Mouse (Mus musculus): ENCODE results near the gene Pkmyt1.

DNA sequence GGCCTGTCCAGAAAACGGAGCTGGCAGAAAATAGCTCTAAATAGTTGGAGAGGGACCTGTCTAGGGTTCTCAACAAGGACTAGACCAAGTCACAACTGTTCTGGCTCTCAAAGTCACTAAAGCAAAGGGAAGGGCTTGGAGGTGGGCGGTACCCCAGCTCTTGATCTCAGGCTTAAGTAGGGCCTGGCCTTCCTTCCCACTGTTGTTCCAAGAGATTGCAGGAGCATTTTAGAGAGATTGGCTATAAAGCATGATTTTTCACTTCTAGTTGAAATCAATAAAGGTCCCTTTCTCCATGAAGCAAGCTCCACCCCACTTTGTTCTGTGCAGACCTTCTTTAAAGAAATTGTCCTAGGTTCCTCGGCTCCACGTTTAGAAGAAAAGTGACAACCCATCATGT is 659 bp upstream of the Pkmyt1 start:
- no peak for TF ChIP-seq GATA1 (IDR thresholded peaks at IDR 0.05; ENCODE audit: low read length)
- TF ChIP-seq TAL1 (IDR thresholded peaks at IDR 0.05; ENCODE audit: low read length), result no peak
